Mouse (Mus musculus): ENCODE results near the gene Tmem178b. TPM values are rescaled to one million over a fixed set of nuclear protein-coding genes. Genes with fewer than 3 reads are reported as not detected.

Gene Tmem178b
- polyA plus RNA-seq, 1 experiment = 0.34 TPM

DNA sequence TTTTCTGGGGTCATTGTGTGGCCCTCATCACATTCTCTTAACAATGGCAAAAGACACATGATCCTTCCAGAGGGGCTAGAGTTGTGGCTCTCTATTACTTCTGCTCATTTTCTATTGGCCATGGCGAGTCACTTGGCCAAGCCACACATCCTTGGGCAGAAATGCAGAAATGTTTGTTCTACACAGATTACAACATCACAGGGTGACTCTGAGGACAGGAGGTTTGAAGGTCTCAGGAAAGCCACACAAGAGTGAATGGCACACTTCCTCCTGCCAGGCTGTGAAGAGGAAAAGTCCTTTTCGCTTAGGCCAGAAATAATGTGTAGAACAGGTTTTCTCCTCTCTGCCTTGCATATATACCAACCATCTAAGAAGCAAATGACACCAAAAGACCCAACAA lies 82.1 kb downstream of the Tmem178b start:
- H3K4me3 ChIP-seq (ENCODE audit: low read depth, low read length) = no peak overlapping the region
- H3K9me3 ChIP-seq (replicated peaks; ENCODE audit: control insufficient read depth, insufficient read depth, low read length, poor library complexity, severe bottlenecking) = no peaks in the 10 kb centered on the region
- TF ChIP-seq EP300 (IDR thresholded peaks at IDR 0.05; ENCODE audit: insufficient read depth, low read depth, low read length) (no peak), CTCF (IDR thresholded peaks at IDR 0.05; ENCODE audit: low read depth, low read length) (no peak), POLR2A (IDR thresholded peaks at IDR 0.05; ENCODE audit: insufficient read depth, low read length) (no peak)
- no peaks in the 10 kb centered on the region for H3K27me3 ChIP-seq (ENCODE audit: control insufficient read depth, insufficient read depth, low read length, poor library complexity, severe bottlenecking)
- H3K27ac ChIP-seq (ENCODE audit: insufficient read depth, low read length) = no peak overlapping the region
- H3K9ac ChIP-seq (ENCODE audit: low read depth, poor library complexity, severe bottlenecking) = no peak overlapping the region
- H3K4me1 ChIP-seq (ENCODE audit: control insufficient read depth, insufficient read depth, low read length) = no peaks in the 10 kb centered on the region
- no peaks in the 10 kb centered on the region for H3K36me3 ChIP-seq (ENCODE audit: control insufficient read depth, insufficient read depth, low read length, poor library complexity, severe bottlenecking)

- TF ChIP-seq POLR2A (IDR thresholded peaks at IDR 0.05; ENCODE audit: insufficient read depth, low read length) (no peak), EP300 (IDR thresholded peaks at IDR 0.05; ENCODE audit: insufficient read depth, low read depth, low read length) (no peak), CTCF (IDR thresholded peaks at IDR 0.05; ENCODE audit: low read depth, low read length) (no peak)
- no peaks in the 10 kb centered on the region for H3K9me3 ChIP-seq (replicated peaks; ENCODE audit: control insufficient read depth, insufficient read depth, low read length, poor library complexity, severe bottlenecking)
- H3K27me3 ChIP-seq (ENCODE audit: control insufficient read depth, insufficient read depth, low read length, poor library complexity, severe bottlenecking) = no peaks in the 10 kb centered on the region
- H3K27ac ChIP-seq (ENCODE audit: insufficient read depth, low read length) = no peak overlapping the region
- no peak overlapping the region for H3K4me3 ChIP-seq (ENCODE audit: low read depth, low read length)
- no peaks in the 10 kb centered on the region for H3K36me3 ChIP-seq (ENCODE audit: control insufficient read depth, insufficient read depth, low read length, poor library complexity, severe bottlenecking)
- no peaks in the 10 kb centered on the region for H3K4me1 ChIP-seq (ENCODE audit: control insufficient read depth, insufficient read depth, low read length)
- H3K9ac ChIP-seq (ENCODE audit: low read depth, poor library complexity, severe bottlenecking) = no peak overlapping the region
These were observed 91.5 kb downstream of the Tmem178b start for GRCm38 (mm10) chr6:39964606-39965005.

GRCm38 (mm10) chr6:39970281-39970680 lies 97.2 kb downstream of the Tmem178b start:
- Histone ChIP-seq H3K9ac (ENCODE audit: low read depth, poor library complexity, severe bottlenecking) (no peak overlapping the region), H3K4me1 (ENCODE audit: control insufficient read depth, insufficient read depth, low read length) (no peaks in the 10 kb centered on the region), H3K4me3 (ENCODE audit: low read depth, low read length) (no peak overlapping the region), H3K36me3 (ENCODE audit: control insufficient read depth, insufficient read depth, low read length, poor library complexity, severe bottlenecking) (no peaks in the 10 kb centered on the region), H3K9me3 (replicated peaks; ENCODE audit: control insufficient read depth, insufficient read depth, low read length, poor library complexity, severe bottlenecking) (no peaks in the 10 kb centered on the region), H3K27ac (ENCODE audit: insufficient read depth, low read length) (no peak overlapping the region), H3K27me3 (ENCODE audit: control insufficient read depth, insufficient read depth, low read length, poor library complexity, severe bottlenecking) (no peaks in the 10 kb centered on the region)
- TF ChIP-seq CTCF (IDR thresholded peaks at IDR 0.05; ENCODE audit: low read depth, low read length) (no peak), POLR2A (IDR thresholded peaks at IDR 0.05; ENCODE audit: insufficient read depth, low read length) (no peak), EP300 (IDR thresholded peaks at IDR 0.05; ENCODE audit: insufficient read depth, low read depth, low read length) (no peak)

DNA sequence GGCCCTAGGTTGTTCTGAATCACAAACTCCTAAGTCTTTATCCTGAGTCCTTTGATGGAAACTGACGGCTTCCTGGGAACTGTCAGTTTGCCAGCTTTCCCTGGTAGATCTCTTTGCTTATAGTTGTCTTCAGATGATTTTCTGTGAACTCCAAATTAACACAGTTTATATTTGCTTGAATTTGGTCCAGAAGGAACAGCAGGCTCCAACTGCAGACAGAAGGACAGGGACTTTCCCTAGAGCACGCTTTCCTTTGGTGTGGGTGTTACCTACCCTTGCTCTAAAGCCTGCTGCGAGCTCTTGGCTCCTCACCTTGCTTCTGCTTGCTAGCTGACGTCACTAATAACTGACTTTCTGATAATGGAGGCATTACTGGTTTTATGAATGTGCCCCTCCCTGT lies 105.9 kb downstream of the Tmem178b start:
- Histone ChIP-seq H3K9ac (ENCODE audit: low read depth, poor library complexity, severe bottlenecking) (no peak overlapping the region), H3K9me3 (replicated peaks; ENCODE audit: control insufficient read depth, insufficient read depth, low read length, poor library complexity, severe bottlenecking) (no peaks in the 10 kb centered on the region), H3K27me3 (ENCODE audit: control insufficient read depth, insufficient read depth, low read length, poor library complexity, severe bottlenecking) (no peaks in the 10 kb centered on the region), H3K27ac (ENCODE audit: insufficient read depth, low read length) (no peak overlapping the region), H3K4me1 (ENCODE audit: control insufficient read depth, insufficient read depth, low read length) (no peaks in the 10 kb centered on the region), H3K36me3 (ENCODE audit: control insufficient read depth, insufficient read depth, low read length, poor library complexity, severe bottlenecking) (no peaks in the 10 kb centered on the region), H3K4me3 (ENCODE audit: low read depth, low read length) (no peak overlapping the region)
- TF ChIP-seq POLR2A (IDR thresholded peaks at IDR 0.05; ENCODE audit: insufficient read depth, low read length) (no peak), EP300 (IDR thresholded peaks at IDR 0.05; ENCODE audit: insufficient read depth, low read depth, low read length) (no peak), CTCF (IDR thresholded peaks at IDR 0.05; ENCODE audit: low read depth, low read length) (no peak)

- Histone ChIP-seq H3K27me3 (ENCODE audit: control insufficient read depth, insufficient read depth, low read length, poor library complexity, severe bottlenecking) (no peaks in the 10 kb centered on the region), H3K36me3 (ENCODE audit: control insufficient read depth, insufficient read depth, low read length, poor library complexity, severe bottlenecking) (no peaks in the 10 kb centered on the region), H3K4me3 (ENCODE audit: low read depth, low read length) (no peak overlapping the region), H3K27ac (ENCODE audit: insufficient read depth, low read length) (no peak overlapping the region), H3K9ac (ENCODE audit: low read depth, poor library complexity, severe bottlenecking) (no peak overlapping the region), H3K9me3 (replicated peaks; ENCODE audit: control insufficient read depth, insufficient read depth, low read length, poor library complexity, severe bottlenecking) (no peaks in the 10 kb centered on the region), H3K4me1 (ENCODE audit: control insufficient read depth, insufficient read depth, low read length) (peaks cover 4% of the 10 kb centered on the region)
- TF ChIP-seq EP300 (IDR thresholded peaks at IDR 0.05; ENCODE audit: insufficient read depth, low read depth, low read length) = 0 out of 2 replicates have a peak, but pooled peaks have one; percentile 11
- no peak for TF ChIP-seq POLR2A (IDR thresholded peaks at IDR 0.05; ENCODE audit: insufficient read depth, low read length)
- TF ChIP-seq CTCF (IDR thresholded peaks at IDR 0.05; ENCODE audit: low read depth, low read length) = no peak
These were observed 117.7 kb downstream of the Tmem178b start for GRCm38 (mm10) chr6:39990772-39991171.

DNA sequence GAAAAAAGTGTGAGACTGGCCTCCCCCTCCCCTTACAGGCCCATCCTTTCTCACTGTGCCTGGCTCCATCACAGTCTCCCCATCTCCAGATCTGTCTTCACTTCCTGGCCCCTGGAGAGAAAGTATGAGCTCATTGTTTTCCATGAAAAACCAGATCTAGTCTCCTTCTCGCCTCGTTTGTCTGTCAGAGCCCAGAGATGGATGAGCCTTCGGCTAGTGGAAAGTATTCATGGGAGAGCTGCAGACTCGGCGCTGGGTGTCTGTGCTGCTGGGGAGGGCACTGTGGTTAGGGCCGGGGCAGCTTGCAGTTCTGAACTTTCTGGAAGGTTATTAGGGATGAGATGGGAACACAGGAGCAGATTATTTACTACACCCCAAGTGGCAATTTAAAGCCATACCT lies 118.9 kb downstream of the Tmem178b start:
- peaks cover 4% of the 10 kb centered on the region for H3K4me1 ChIP-seq (ENCODE audit: control insufficient read depth, insufficient read depth, low read length)
- H3K4me3 ChIP-seq (ENCODE audit: low read depth, low read length) = no peak overlapping the region
- no peaks in the 10 kb centered on the region for H3K36me3 ChIP-seq (ENCODE audit: control insufficient read depth, insufficient read depth, low read length, poor library complexity, severe bottlenecking)
- no peak overlapping the region for H3K9ac ChIP-seq (ENCODE audit: low read depth, poor library complexity, severe bottlenecking)
- H3K27ac ChIP-seq (ENCODE audit: insufficient read depth, low read length) = no peak overlapping the region; the same call in 1 of the 2 replicates
- H3K27me3 ChIP-seq (ENCODE audit: control insufficient read depth, insufficient read depth, low read length, poor library complexity, severe bottlenecking) = no peaks in the 10 kb centered on the region
- TF ChIP-seq POLR2A (IDR thresholded peaks at IDR 0.05; ENCODE audit: insufficient read depth, low read length) = no peak
- no peaks in the 10 kb centered on the region for H3K9me3 ChIP-seq (replicated peaks; ENCODE audit: control insufficient read depth, insufficient read depth, low read length, poor library complexity, severe bottlenecking)

All from ES-Bruce4 (cell line).